Mouse (Mus musculus) spleen, postnatal 36 days (tissue): ENCODE measurements around the gene Zfp341.
A peak's percentile ranks its signal among the peaks of the same experiment; 100 is the strongest.

Experiments
- DNase-seq, 2 experiments: peaks; one replicate each; pipeline ENCODE4 v3.0.0; 2022; ENCODE audit warnings: low spot score in 2 of 2, mixed read lengths in 1 of 2

Zfp341 gene

DNA sequence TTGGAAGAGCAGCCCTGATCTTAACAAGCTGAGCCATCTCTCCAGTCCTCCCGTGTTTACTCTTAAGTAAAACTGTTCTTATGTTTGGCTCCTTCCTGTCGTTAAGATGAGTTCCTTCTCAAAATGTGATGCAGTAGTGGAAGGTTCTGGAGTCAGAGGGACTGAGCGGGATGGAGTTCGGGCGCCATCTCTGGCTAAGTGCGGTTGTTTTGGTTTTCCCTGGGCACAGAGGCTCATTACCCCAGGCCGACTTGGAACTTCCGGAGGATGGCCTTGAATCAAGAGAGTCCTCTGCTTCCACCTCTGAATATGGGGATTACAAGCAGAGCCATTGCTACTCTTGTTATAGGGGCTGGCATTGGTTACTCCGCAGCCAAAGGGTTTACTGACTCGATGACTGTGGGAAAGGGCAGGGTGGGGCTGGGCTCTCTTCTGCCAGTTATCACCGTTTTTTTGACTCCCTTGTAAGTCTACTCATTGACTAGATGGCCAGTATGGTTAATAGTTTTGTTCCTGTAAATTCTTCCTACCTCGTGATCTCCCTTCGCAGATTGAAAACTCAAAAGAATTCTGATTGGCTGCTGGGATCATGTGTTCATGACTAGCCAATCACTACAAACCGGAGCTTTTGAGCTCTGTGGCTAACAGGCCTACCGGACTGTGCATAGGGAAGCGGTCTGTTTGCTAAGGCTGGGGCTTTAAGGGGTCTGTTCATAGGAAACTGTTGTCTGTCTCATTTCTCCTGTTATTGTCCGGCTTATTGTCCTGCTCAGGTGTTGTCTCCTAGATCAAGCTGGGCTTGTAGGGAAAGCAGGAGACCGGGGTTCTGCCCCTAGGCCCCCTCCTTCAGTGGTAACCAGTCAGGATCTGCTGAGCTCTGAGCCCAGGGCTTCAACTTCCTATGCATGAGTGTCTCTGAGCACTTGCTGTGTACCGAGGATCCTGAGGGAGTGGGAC lies 63.8 kb downstream of the Zfp341 start:
- peak; percentile 62 to 67 for DNase-seq

DNA sequence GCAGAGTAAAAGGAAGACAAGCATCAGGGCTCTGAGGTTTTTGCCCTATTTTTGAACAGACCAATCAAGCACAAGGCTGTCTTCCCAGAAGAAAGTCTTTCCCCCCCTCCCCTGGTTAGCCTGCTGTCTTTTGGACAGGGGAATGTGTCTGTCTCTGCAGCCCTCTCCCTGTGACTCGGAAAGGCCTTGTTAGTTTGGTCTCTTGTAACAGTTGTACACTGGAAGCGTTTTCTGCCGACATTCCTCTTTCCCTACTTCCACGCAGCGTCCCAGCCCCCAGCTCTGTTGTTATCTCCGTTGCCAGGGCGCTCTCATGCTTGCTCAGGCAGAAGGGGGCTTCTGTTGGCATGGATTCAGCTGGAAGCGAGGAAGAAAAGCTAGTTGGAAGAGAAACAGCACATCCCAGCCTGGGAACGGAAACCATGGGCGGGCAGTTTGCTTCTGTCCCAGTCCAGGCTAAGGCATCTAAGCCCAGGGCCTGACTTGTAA lies 64.6 kb downstream of the Zfp341 start:
- no peak for DNase-seq

DNA sequence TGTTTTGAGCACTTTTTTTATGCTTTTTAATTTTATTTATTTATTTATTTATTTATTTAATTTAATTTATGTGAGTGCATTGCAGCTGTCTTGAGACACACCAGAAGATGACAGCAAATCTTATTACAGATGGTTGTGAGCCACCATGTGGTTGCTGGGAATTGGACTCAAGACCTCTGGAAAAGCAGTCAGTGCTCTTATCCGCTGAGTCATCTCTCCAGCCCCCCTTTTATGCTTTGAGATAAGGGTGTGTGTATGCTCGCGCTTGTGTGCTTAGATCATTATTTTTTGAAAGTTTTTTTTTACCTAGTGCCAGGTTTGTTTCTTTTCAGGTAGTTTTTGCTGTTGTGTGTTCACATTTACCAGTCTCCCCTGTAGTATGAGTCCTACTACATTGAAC lies 65.9 kb downstream of the Zfp341 start:
- no peak for DNase-seq

DNA sequence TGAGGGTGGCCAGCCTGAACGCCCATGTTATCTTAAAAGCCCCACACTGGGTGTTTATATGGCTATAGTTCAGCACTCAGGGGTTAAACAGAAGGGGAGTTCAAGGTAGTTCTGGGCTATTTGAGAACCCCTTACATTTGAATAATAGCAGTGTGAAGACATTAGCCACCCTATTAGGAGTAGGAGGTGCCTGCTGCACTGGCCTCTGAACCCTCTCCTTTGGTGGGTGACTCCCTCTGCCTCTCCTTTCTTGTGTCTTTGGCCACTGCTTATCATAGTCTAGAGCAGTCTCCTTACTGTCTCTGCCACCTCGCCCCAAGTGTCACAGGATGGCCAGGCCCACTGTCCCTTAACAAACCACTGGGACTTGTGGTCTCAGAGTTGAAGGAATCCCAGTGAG lies 67.2 kb downstream of the Zfp341 start:
- DNase-seq: no peak

DNA sequence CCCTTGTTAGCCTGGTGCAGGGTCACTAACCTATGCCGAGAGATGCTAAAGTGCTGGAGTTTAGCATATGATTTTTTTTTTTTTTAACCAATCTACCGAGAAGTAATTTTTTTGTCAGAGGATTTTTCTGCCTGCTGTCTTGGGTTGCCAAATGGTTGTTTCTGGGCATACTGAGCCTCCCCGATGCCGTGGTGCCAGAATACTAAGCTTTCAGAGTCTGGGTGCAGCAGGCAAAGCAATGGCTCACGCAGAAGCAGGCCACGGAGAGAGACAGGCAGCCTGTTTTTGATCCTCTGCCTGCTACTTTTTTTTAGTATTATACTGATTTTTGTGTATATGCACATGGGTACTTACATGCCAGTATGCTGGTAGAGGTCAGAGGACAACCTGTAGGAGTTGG lies 67.8 kb downstream of the Zfp341 start:
- DNase-seq: no peak

DNA sequence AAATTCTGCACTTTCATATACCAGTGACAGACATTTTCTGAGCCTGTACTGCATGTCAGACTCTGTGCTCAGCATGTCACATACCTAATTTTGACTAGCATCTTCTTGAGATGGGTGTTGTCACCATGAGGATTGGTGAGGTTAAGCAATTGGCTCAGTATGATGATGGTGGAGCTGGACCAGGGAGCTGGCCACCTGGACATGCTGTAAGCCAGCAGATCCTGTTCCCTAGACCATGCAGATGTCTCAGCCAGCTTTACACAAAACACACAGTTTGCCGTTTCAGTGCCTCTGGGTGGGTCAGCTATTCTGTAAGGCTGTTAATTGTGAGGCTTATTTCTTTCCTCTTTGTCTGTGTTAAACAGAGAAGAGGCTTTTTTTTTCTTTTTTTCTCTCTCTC lies 69.6 kb downstream of the Zfp341 start:
- no peak for DNase-seq

DNA sequence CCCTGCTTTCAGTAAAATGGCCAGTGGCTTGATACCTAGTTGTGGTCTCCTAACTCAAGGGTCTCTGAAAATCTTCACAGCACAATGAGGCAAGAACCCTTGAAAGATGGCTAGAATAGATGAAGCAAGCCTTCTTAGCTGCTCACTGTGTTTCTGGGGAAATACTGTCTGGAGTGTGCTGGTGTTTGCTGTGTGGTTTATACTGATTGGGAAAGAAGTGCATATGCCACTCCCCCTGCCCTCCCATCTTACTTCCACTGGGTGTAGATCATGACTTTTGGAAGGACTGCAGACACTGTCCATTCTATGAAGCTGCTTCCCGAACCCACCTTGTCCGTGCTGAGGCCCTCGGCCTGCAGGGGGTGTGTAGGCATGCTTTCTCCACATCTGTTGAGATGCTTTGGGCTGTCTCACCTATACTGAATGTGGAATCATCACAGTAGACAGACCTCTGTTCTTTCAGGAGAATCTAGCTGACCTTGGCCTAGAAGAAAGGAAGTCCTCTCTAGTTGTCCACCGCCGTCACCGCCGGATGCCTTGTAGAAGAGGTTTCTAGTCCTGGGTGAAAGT lies 71.9 kb downstream of the Zfp341 start:
- no peak for DNase-seq

DNA sequence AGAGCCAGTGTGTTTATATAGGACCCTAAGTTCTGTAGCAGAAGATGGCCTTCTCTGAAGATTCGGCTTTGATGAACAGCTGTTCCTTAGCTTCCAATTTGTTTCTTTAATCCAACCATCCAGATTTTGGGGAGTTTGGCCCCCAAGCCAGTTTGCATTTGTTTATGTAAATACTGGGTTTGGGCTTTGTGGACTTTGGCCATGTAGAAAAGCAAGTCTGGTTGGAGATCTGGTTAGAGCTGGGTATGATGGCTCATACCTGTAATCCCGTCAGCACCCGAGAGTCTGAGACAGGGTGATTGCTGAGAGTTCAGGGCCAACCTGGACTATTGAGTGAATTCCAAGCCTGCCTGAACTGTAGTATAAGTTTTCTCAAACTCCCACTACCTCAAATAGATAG lies 72.7 kb downstream of the Zfp341 start:
- DNase-seq: no peak

DNA sequence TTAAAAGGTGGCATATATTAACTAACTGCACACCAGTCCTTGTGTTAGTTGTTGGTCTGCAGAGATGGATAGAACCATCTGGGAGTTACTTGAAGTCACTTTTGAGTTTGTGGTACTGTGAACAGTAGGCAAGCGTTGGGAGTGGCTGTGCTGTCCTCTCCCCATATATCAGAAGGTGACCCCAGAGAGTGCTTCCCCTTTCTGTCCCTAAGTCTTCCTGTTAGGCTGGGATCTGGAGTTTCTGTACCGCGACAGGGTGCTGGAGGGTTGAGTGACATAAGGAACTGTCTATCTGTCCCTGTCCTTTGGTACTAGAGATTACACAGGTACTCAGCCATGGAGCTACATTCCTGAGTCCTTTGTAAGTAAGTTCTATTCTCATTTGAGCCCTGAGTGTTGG lies 73.7 kb downstream of the Zfp341 start:
- DNase-seq: no peak

DNA sequence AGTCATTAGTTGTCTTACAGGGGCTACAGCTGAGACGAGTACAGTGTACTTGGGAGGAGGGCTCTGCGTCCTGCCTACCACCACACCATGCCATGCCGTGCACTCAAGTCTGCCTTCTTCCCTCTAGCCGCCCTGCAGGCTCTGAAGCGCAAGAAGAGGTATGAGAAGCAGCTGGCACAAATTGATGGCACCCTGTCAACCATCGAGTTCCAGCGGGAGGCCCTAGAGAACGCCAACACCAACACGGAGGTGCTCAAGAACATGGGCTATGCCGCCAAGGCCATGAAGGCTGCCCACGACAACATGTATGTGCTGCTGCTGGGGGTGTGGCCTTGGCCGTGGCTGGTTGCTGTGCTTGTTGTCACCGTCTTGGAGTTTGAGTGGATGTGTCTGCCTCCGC lies 76.3 kb downstream of the Zfp341 start:
- no peak for DNase-seq

DNA sequence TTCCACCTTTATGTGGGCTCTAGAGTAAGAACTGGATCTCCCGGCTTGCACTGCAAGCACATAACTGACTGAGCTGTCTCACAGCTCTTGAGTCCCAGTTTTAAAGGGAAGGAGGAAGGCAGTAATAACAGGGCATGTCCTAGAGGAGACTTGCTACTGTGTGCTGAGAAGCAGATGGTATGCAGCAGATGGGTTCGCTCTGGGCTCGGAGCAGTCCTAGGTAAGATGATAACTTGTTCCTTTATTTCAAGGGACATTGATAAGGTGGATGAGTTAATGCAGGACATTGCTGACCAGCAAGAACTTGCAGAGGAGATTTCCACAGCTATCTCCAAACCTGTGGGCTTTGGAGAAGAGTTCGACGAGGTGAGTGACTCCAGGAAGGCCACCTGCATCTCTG lies 77.9 kb downstream of the Zfp341 start:
- no peak for DNase-seq

DNA sequence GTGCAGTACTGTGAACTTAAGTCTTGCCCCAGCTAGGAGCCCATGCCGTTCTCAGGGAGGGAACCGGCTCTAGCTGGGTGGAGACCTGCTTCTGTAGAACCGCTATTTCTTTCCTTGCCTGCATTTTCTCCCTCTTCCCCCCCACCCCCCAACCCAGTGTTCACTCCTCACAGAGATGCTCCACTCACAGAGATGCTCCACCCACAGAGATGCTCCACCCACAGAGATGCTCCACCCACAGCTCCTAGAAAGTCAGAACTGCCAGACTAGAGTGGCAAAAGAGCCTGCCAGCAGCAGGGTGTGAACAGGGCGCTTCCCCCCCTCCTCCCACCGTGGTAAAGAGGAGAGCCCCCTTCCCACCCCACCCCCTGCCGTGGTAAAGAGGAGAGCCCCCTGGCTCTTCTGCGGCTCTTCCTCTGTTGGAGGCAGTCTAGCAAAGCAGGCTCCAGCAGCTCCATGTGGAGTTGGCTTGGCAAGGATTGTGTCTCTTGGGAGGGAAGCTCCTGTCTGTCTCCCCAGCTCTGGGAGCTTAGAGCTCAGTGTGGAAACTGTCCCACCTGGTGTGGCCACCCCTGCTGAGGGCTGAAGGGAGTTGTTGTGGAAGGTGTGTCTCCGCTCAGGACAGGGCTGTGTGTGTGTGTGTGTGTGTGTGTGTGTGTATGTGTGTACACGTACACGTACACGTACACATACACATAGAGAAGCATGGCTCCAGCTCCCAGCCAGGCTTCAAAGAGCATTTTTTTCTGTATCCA lies 80.3 kb downstream of the Zfp341 start:
- no peak for DNase-seq

DNA sequence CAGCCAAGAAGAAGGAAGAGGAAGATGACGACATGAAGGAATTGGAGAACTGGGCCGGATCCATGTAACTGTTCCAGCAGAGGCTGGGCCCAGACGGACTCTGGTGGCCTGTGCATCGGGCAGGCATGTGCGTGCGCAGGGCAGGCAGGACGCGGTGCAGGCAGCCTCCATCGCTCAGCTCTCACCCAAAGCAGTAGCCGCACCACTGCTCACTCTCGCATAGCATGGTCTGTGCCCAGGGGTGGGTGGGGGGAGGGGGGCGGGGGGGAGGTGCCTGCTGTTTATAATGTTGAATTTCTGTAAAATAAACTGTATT lies 80.8 kb downstream of the Zfp341 start:
- no peak for DNase-seq

DNA sequence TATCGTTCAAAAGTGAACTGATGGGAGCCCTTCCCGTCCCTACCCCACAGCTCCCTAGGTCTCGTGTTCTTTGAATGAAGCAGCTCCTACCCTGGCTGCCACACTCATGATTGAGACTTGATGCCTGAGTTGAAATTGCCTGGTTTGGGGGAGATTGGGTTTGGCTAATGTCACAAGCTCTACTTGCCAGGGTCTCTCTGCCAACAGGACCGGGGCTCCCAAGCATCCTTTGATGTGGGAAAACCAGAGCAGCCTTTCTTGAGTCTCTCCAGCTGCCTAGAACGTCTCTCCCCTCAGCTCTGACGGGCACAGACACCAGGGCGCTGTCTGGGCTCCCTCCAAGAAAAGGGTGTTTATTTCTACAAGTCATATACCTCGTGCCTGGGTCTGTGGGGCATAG lies 82.6 kb downstream of the Zfp341 start:
- DNase-seq: no peak
